Mouse (Mus musculus) colon, adult 2 months (tissue): ENCODE data around the gene Gm7951. TPM values are rescaled to one million over a fixed set of nuclear protein-coding genes. Genes with fewer than 3 reads are reported as not detected.

Experiments used
- polyA plus RNA-seq: library from polyadenylated mRNA; depleted of rRNA; stranded (reverse); fragments of >200 nt; gene quantifications from 2 replicates; pipeline ENCODE4 v1.2.3, GENCODE M21; 2012; rRNA removed

Gm7951 gene
- polyA plus RNA-seq = not detected in 2 replicates

GRCm38 (mm10) chr14:42117269-42117668, at the start of gene Gm7951:
Gene Gm7951, minus strand, starts transcription at chr14:42117369.

GRCm38 (mm10) chr14:42162522-42162921, 45.4 kb upstream of the Gm7951 start, which contains the start of gene Gm17027:
Gene Gm17027, minus strand, starts transcription at chr14:42162622.

Other genes starting within 250 kb of the Gm7951 start
- not detected in 2 replicates for gene Gm7980, start 210.1 kb downstream of the Gm7951 start, polyA plus RNA-seq
- not detected in 2 replicates for gene 1700049E17Rik1, start 192.4 kb downstream of the Gm7951 start, polyA plus RNA-seq
- not detected in 2 replicates for gene 1700024B05Rik, start 173.4 kb downstream of the Gm7951 start, polyA plus RNA-seq
- gene Gm6401, start 149.4 kb downstream of the Gm7951 start, polyA plus RNA-seq = not detected in 2 replicates
- gene Gm3543, start 134.0 kb downstream of the Gm7951 start, polyA plus RNA-seq = not detected in 2 replicates
- gene Gm17027, start 45.3 kb upstream of the Gm7951 start, polyA plus RNA-seq = not detected in 2 replicates
- gene Gm3573, start 73.4 kb upstream of the Gm7951 start, polyA plus RNA-seq = not detected in 2 replicates
- gene Gm17026, start 142.7 kb upstream of the Gm7951 start, polyA plus RNA-seq = not detected in 2 replicates
- not detected in 2 replicates for gene Gm9611, start 180.0 kb upstream of the Gm7951 start, polyA plus RNA-seq
- gene Gm7995, start 192.8 kb upstream of the Gm7951 start, polyA plus RNA-seq = not detected in 2 replicates